Mouse (Mus musculus): ENCODE measurements around the gene Rpap2. TPM values are rescaled to one million over a fixed set of nuclear protein-coding genes. Genes with fewer than 3 reads are reported as not detected.

The Rpap2 gene
- 11.4 and 12.5 TPM in 2 replicates for polyA plus RNA-seq (2015; fragmentation: Nextera tagmentation; extraction: Ambion mirVana)

DNA sequence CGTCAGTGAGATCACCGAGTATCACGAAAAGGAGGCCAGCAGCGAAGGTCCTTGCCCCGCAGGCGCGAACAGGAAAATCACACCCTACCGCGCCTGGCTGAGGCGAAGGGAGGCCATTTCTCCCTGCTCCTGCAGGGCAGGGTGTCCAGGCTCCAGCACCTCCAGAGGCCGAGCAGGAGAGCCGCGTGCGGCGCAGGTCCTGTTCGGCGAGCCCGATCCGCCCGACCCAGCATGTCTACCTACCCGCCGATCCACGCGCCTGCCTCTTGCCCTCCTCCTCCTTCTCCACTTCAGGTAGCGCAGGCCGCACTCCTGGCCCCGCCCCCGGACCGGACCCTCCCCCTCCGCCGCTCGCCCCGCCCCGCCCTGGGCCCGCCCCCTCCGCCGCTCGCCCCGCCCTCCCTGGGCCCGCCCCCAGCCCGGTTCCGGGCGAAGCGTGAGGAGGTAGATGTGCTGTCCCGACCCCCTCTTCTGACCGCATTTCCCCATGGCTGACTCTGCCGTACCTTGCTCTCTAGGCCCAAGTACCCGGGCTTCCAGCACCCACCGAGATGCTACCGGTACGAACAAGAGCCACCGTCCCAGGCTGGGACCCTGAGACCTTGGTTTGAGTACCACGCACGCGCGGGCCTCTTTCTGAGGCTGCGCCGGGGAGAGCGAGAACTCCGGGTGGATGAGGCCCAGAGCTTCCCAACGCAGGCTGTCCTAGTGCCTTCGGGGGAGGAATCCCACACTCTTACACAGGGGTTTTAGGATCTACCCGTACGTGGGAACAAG lies at the start of gene Rpap2, which contains the start of gene Glmn:
Gene Rpap2 (plus strand): TSS at position 73 of the 777 bp plus-strand sequence.
Gene Glmn (minus strand): TSS at position 588 of the 777 bp plus-strand sequence.
- peak within 1 kb of the TSS; percentile 82 for H3K27ac ChIP-seq (ENCODE audit: low read length)
- peak within 1 kb of the TSS; percentile 74 for H3K4me3 ChIP-seq (ENCODE audit: low read depth, low read length)
- H3K4me1 ChIP-seq (ENCODE audit: insufficient read depth, low read depth, low read length), result no peaks in the 10 kb centered on the region
- ATAC-seq (peak; percentile 96), DNase-seq (ENCODE audit: low spot score) (peak; percentile 92)
- no peak for TF ChIP-seq EP300 (IDR thresholded peaks at IDR 0.05)
- TF ChIP-seq CTCF (IDR thresholded peaks at IDR 0.05), result peak; percentile 35; the same call in 1 of the 2 replicates
- H3K36me3 ChIP-seq (ENCODE audit: insufficient read depth, low read length), result no peaks in the 10 kb centered on the region
- H3K9me3 ChIP-seq (ENCODE audit: low read length), result no peaks in the 10 kb centered on the region
- H3K9ac ChIP-seq (replicated peaks; ENCODE audit: low read depth), result peak within 1 kb of the TSS; percentile 59
- peak within 1 kb of the TSS; percentile 74 for H3K4me2 ChIP-seq (replicated peaks; ENCODE audit: low read depth, low read length)
- WGBS, result under 1% methylated on average over 38 of the region's 64 CpGs
- H3K27me3 ChIP-seq (replicated peaks; ENCODE audit: insufficient read depth, low read length), result no peaks in the 10 kb centered on the region

DNA sequence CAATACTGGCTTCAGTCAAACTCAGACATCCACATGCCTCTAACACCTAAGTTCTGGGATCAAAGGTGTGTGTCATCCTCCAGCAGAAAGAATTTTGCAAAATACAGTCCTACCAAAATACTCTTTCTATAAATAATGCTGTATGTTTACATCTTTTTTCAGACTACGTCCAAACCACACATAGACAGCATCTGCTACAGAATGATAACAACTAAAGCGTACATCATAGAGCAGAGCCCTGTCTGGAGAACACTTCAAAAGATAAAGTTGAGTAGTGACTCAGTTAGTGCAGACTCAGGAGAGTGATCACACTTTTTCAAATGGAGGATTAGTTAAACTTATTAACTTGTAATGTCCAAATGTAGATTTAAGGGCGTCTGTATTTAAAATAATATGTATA lies 49.2 kb upstream of the Rpap2 start:
- 67% methylated on average over 3 of the region's 3 CpGs for WGBS
- no peaks in the 10 kb centered on the region for H3K4me1 ChIP-seq (ENCODE audit: insufficient read depth, low read depth, low read length)

DNA sequence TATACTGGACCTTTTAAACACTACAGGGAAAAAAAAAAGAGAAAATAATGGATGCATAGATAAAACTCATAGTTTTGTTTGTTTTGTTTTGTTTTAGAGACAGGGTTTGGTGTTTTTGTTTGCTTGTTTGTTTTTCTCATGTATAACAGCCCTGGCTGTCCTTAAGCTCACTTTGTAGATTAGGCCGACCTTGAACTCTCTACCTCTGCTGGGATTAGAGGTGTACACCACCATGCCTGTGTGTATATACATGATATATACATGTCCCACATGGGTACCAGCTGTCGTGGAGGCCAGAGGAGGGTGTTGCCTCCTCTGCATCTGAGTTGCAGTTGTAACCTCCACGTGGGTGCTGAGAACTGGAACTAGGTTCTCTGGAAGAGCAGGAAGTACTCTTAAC lies 48.7 kb upstream of the Rpap2 start:
- Histone ChIP-seq H3K9ac (replicated peaks; ENCODE audit: low read depth) (no peak overlapping the region), H3K4me3 (ENCODE audit: low read depth, low read length) (no peak overlapping the region), H3K4me1 (ENCODE audit: insufficient read depth, low read depth, low read length) (no peaks in the 10 kb centered on the region), H3K4me2 (replicated peaks; ENCODE audit: low read depth, low read length) (no peak overlapping the region), H3K27me3 (replicated peaks; ENCODE audit: insufficient read depth, low read length) (no peaks in the 10 kb centered on the region), H3K27ac (ENCODE audit: low read length) (no peak overlapping the region), H3K9me3 (ENCODE audit: low read length) (no peaks in the 10 kb centered on the region), H3K36me3 (ENCODE audit: insufficient read depth, low read length) (no peaks in the 10 kb centered on the region)
- no peak for DNase-seq (ENCODE audit: low spot score)
- ATAC-seq, result no peak
- 77% methylated on average over 3 of the region's 3 CpGs for WGBS
- TF ChIP-seq CTCF (IDR thresholded peaks at IDR 0.05) (no peak), EP300 (IDR thresholded peaks at IDR 0.05) (no peak)

More for the DNA sequence above, 49.2 kb upstream of the Rpap2 start:
- H3K36me3 ChIP-seq (ENCODE audit: insufficient read depth, low read length), result no peaks in the 10 kb centered on the region
- H3K4me2 ChIP-seq (replicated peaks; ENCODE audit: low read depth, low read length), result no peak overlapping the region
- H3K9me3 ChIP-seq (ENCODE audit: low read length), result no peaks in the 10 kb centered on the region
- no peak for DNase-seq (ENCODE audit: low spot score)
- H3K27me3 ChIP-seq (replicated peaks; ENCODE audit: insufficient read depth, low read length), result no peaks in the 10 kb centered on the region
- no peak for ATAC-seq
- TF ChIP-seq CTCF (IDR thresholded peaks at IDR 0.05) (no peak), EP300 (IDR thresholded peaks at IDR 0.05) (no peak)
- H3K27ac ChIP-seq (ENCODE audit: low read length), result no peak overlapping the region
- H3K4me3 ChIP-seq (ENCODE audit: low read depth, low read length), result no peak overlapping the region
- H3K9ac ChIP-seq (replicated peaks; ENCODE audit: low read depth), result no peak overlapping the region

DNA sequence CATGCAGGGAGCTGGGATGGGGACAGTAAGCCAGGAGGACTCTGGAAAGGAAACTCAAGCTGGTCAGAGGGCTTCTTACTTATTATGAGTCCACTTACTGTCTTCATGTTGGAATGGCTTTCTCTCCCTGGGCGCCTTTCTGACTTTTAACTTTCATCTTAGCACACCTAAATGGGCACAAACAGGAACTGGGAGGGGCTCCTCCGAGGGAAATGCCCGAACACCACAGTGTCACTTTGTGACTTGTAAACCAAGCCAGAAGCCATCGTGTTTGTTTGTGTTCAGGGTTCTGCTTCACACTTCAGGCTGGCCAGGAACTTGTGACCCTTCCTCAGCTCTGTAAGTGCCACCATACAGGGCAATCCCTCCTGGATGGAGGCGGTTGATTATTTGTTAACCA lies 42.8 kb upstream of the Rpap2 start:
- ATAC-seq, result no peak

DNA sequence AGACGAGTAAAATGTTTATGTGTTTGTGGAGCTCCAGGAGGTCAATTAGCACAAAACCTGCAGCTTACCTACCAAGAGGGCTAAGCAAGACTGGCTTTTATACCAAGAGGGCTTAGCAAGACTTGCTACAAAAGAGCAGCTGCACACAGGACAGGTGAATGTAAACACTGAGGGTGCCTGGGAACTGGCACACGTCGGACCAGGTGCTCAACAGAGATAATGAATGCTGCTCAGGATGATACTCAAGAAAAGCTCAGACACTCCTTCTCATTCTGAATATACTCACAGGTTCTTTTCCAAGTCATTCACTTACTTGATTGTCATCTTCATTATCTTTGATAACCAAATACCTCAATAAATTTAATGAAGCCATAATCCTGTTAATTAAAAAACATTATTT lies 40.2 kb upstream of the Rpap2 start:
- Histone ChIP-seq H3K4me3 (ENCODE audit: low read depth, low read length) (no peak overlapping the region), H3K27me3 (replicated peaks; ENCODE audit: insufficient read depth, low read length) (no peaks in the 10 kb centered on the region), H3K27ac (ENCODE audit: low read length) (no peak overlapping the region), H3K9me3 (ENCODE audit: low read length) (no peaks in the 10 kb centered on the region), H3K4me1 (ENCODE audit: insufficient read depth, low read depth, low read length) (no peaks in the 10 kb centered on the region), H3K4me2 (replicated peaks; ENCODE audit: low read depth, low read length) (no peak overlapping the region), H3K36me3 (ENCODE audit: insufficient read depth, low read length) (peaks cover 6% of the 10 kb centered on the region), H3K9ac (replicated peaks; ENCODE audit: low read depth) (no peak overlapping the region)
- DNase-seq (ENCODE audit: low spot score) (no peak), ATAC-seq (no peak)
- WGBS, result 41% methylated on average over 3 of the region's 3 CpGs
- TF ChIP-seq EP300 (IDR thresholded peaks at IDR 0.05) (no peak), CTCF (IDR thresholded peaks at IDR 0.05) (no peak)

More for the DNA sequence above, 42.8 kb upstream of the Rpap2 start:
- H3K27ac ChIP-seq (ENCODE audit: low read length), result no peak overlapping the region
- no peak overlapping the region for H3K4me2 ChIP-seq (replicated peaks; ENCODE audit: low read depth, low read length)
- H3K27me3 ChIP-seq (replicated peaks; ENCODE audit: insufficient read depth, low read length), result no peaks in the 10 kb centered on the region
- H3K4me3 ChIP-seq (ENCODE audit: low read depth, low read length), result no peak overlapping the region
- WGBS, result 63% methylated on average over 5 of the region's 5 CpGs
- no peak for TF ChIP-seq CTCF (IDR thresholded peaks at IDR 0.05)
- TF ChIP-seq EP300 (IDR thresholded peaks at IDR 0.05), result no peak
- no peak overlapping the region for H3K9ac ChIP-seq (replicated peaks; ENCODE audit: low read depth)
- H3K9me3 ChIP-seq (ENCODE audit: low read length), result no peaks in the 10 kb centered on the region
- no peaks in the 10 kb centered on the region for H3K4me1 ChIP-seq (ENCODE audit: insufficient read depth, low read depth, low read length)
- H3K36me3 ChIP-seq (ENCODE audit: insufficient read depth, low read length), result peaks cover 2% of the 10 kb centered on the region; the same call in 1 of the 2 replicates
- DNase-seq (ENCODE audit: low spot score), result no peak

DNA sequence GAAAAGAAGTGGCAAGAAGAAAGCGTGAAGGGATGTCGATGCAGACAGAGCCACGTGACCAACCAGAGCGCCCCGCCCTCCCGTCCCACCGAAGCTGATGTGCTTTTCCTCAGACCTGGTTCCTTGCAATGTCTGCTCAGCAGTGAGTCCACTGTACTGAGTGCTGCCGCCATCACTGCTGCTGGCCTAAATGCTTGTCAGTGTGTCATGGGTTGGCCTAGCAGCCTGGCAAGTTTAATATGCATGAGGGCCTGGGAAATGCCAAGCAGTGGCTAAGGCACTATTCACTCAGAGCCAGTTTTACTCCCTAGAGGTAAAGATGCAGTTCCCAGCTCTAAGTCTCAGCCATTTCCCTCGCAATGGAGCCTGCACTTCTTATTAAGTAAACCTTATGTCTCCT lies 28.0 kb upstream of the Rpap2 start:
- Histone ChIP-seq H3K9me3 (ENCODE audit: low read length) (no peaks in the 10 kb centered on the region), H3K27me3 (replicated peaks; ENCODE audit: insufficient read depth, low read length) (no peaks in the 10 kb centered on the region), H3K4me1 (ENCODE audit: insufficient read depth, low read depth, low read length) (no peaks in the 10 kb centered on the region), H3K4me2 (replicated peaks; ENCODE audit: low read depth, low read length) (no peak overlapping the region), H3K9ac (replicated peaks; ENCODE audit: low read depth) (no peak overlapping the region), H3K4me3 (ENCODE audit: low read depth, low read length) (no peak overlapping the region), H3K27ac (ENCODE audit: low read length) (no peak overlapping the region), H3K36me3 (ENCODE audit: insufficient read depth, low read length) (0 out of 2 replicates have a peak, but pooled peaks cover 3% of the 10 kb centered on the region)
- ATAC-seq (no peak), DNase-seq (ENCODE audit: low spot score) (no peak)
- 98% methylated on average over 9 of the region's 9 CpGs for WGBS
- no peak for TF ChIP-seq EP300 (IDR thresholded peaks at IDR 0.05)
- no peak for TF ChIP-seq CTCF (IDR thresholded peaks at IDR 0.05)
